Mouse (Mus musculus) mature B cell (primary cell): ENCODE measurements around the gene Dpep3.
"Not testable (repeated sequence)": the region's sequence is repeated elsewhere in the genome, so short reads cannot be mapped to it uniquely, and the experiment has no call there.

ENCODE experiments used
- in situ Hi-C: fragments of 300-500 bp; cut with MboI; formaldehyde crosslinking; loops from 2 replicates; pipeline ENCODE4 v1.14.3; 2019

The Dpep3 gene

GRCm38 (mm10) chr8:105979325-105979724 is at the start of gene Dpep3:
Gene Dpep3 (minus strand): TSS chr8:105979429.
- in situ Hi-C loops = no loop called here

GRCm38 (mm10) chr8:106022483-106022882 is 43.3 kb upstream of the Dpep3 start:
- in situ Hi-C loops = no loop called here

- in situ Hi-C loops = no loop called here
Measured at GRCm38 (mm10) chr8:106018039-106018438, 38.8 kb upstream of the Dpep3 start.

- in situ Hi-C loops = no loop called here
Measured at GRCm38 (mm10) chr8:106017130-106017529, 37.9 kb upstream of the Dpep3 start.

- in situ Hi-C loops = no loop called here
Measured at GRCm38 (mm10) chr8:106016284-106016683, 37.1 kb upstream of the Dpep3 start.

DNA sequence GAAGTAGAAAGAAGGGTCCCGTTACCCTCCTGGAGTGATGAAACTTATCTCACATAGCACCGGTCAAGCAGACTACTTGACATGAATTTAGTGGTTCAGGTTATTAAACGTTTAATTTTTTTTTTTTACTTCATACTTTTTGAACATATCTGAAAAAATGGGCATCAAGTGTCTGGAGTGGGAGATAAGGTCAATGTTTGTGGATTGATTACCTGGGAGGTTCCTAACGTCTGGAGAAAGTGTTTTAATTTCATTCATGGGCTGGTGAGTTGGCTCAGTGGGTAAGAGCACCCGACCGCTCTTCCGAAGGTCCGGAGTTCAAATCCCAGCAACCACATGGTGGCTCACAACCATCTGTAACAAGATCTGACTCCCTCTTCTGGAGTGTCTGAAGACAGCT is 33.0 kb upstream of the Dpep3 start:
- in situ Hi-C loops = not testable (repeated sequence)

DNA sequence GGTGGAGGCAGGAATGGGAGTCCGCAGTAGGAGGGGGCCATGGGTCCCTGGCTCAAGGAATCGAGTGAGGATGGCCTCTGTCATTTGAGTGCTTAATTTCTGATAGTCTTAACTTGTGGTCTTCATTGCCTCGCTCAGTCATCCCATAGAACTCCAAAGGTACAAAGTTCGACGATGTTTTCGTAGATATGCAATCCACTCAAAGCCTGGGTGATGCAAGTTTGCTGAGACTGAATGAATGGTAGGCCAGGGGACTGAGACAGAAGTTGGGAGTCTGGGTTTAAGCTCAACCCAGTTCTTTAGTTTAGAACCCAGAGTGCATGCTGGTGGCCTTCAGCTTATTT is 32.4 kb upstream of the Dpep3 start, which contains the start of gene Ddx28:
TSS of gene Ddx28 (minus strand) at position 240 of the 344 bp plus-strand sequence.
- in situ Hi-C loops = no loop called here

GRCm38 (mm10) chr8:106010748-106011642 is 31.8 kb upstream of the Dpep3 start:
- in situ Hi-C loops = no loop called here

GRCm38 (mm10) chr8:106007891-106008290 is 28.7 kb upstream of the Dpep3 start:
- in situ Hi-C loops = not testable (repeated sequence)

GRCm38 (mm10) chr8:106007135-106007534 is 27.9 kb upstream of the Dpep3 start:
- in situ Hi-C loops = no loop called here

- in situ Hi-C loops = no loop called here
Measured at GRCm38 (mm10) chr8:106006413-106006812, 27.2 kb upstream of the Dpep3 start.

DNA sequence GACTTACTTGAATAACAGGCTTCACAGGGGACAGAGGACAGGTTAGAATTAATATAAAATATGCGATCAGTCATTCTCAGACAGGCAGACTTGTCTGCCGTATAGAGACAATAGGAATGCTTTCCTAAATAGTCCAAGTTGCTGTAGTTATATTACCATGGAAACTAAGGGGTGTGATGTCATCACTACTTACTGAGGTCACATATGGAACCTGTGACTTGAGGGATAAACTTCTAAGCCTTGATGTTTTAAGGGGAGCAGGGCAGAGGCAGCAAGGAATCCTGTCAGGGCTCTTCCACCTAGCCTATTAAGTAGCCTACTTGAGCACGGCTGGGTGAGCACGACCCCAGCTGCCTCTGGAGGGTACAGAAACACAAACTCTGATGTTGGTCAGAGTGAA is 26.6 kb upstream of the Dpep3 start, which contains the start of gene Dpep2nb:
TSS of gene Dpep2nb (minus strand) at position 101 of the 400 bp plus-strand sequence.
- in situ Hi-C loops = no loop called here

- in situ Hi-C loops = no loop called here
Measured at GRCm38 (mm10) chr8:106004538-106005207, 25.4 kb upstream of the Dpep3 start.

DNA sequence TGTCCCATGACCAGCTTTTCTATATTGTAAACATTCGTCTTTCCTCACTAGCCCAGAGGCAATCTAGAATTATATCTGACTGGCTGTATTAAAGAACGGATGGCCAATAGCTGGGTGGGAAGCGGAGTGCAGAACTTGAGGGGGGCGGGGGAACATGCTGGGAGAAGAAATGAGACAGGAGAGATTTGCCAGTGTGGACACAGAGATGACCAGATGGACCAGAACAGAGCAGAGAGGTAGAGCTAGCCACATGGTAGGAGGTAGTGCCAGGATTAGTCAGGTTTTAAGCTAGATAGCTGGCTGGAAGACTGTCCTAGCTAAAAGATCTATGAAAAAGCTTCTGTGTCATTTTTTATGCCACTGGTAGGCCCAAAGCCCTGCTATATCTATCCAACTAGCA is 22.7 kb upstream of the Dpep3 start:
- in situ Hi-C loops = no loop called here

DNA sequence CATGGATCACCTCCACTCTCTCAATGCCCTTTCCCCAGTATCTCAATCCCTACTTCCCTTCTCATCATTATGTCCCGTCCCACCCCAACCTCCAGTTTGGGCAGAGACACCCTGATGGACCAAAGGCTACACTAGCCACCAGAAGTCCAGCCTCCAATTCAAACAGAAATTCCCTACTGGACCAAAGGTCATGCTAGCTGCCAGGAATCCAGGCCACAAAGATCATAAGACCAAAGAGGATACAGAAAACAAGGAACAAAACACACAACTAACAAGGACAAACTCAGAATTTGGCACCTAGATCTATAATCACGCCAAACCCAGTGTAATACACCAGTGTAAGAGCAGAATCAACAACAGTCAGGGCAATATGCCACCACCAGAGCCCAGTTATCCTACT is 19.7 kb upstream of the Dpep3 start:
- in situ Hi-C loops = no loop called here

DNA sequence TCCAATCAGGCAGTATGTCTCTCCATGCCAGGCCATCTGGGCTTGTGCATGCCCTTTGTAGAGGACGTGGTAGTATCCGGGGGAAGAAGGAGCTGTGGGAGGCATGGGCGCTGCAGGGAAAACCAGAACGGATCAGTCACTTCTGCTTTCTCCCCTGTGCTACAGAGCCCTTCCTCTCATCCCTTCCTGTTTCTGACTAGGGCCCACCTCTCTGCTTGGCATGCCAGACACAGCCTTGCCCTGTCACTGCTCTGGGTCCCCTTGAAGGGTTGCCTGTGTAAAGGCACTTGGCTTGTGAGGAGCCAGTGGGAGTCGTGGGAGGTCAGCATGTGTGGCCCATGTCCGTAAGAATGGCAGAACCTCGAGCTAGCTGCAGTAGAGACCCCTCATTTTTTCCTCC is 17.1 kb upstream of the Dpep3 start:
- in situ Hi-C loops = no loop called here

DNA sequence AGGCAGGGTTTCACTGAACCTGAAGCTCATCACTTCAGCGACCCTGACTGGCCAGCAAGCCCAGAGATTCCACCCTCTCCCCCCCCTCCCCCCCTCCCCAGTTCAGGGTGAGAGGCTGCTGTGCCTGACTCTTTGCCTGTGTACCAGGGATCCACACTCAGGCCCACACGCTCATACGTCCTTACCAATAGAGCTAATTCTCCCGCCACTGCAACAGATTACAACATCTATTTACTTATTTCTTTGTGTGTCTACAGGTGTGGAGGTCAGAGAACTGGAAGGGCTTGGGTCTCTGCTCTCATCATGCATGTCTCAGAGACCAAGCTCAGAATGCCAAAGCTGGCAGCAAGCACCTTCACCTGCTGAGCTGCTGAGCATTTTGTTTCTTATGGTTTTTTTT is 14.0 kb upstream of the Dpep3 start:
- in situ Hi-C loops = loop anchor here (5.0 kb wide), 1 partner anchor 34 kb away; no protein-coding TSS in a partner anchor

- in situ Hi-C loops = loop anchor here (5.0 kb wide), 1 partner anchor 35 kb away; no protein-coding TSS in a partner anchor
Measured at GRCm38 (mm10) chr8:105992499-105992898, 13.3 kb upstream of the Dpep3 start.

- in situ Hi-C loops = loop anchor here (5.0 kb wide), 1 partner anchor 36 kb away; no protein-coding TSS in a partner anchor
Measured at GRCm38 (mm10) chr8:105991546-105991945, 12.3 kb upstream of the Dpep3 start.

GRCm38 (mm10) chr8:105990856-105991387 is 11.7 kb upstream of the Dpep3 start, which contains the start of gene Dus2:
Gene Dus2 (plus strand): TSS chr8:105991337.
- in situ Hi-C loops = loop anchor here (5.0 kb wide), 1 partner anchor 36 kb away; no protein-coding TSS in a partner anchor

DNA sequence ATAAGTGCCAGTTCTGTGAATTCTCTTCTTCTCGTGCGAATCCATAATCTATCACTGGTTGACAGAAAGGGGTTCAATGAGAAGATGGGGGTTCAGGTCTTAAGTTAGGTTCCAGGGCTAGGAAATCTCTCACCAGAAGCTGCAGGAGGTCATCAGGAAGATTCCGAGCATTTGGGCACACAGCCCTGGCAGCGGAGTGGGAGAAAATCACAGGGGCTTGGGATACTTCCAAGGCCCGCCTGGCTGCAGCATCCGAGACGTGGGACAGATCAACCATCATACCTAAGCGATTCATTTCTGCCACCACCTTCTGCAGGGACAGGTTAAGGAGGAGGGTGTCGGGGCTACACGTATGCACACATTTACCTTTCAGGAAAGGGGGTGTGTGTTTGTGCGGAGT is 9.3 kb upstream of the Dpep3 start:
- in situ Hi-C loops = no loop called here

GRCm38 (mm10) chr8:105983406-105983805 is 4.2 kb upstream of the Dpep3 start:
- in situ Hi-C loops = not testable (repeated sequence)
